Mouse (Mus musculus) frontal cortex, postnatal 25 days (tissue): Measurements from ENCODE around the gene Slc4a10.
"Not testable (repeated sequence)": the region's sequence is repeated elsewhere in the genome, so short reads cannot be mapped to it uniquely, and the experiment has no call there.

Experiments
- DNase-seq, 2 experiments: peaks; one replicate each; pipeline ENCODE4 v3.0.0; 2022; ENCODE audit warnings: low spot score in 2 of 2

Gene Slc4a10

GRCm38 (mm10) chr2:62046421-62046845 lies at the start of gene Slc4a10:
TSS of gene Slc4a10 (plus strand) at chr2:62046462.
- DNase-seq = peak; percentile 39 to 44

GRCm38 (mm10) chr2:62001251-62001650 lies 45.0 kb upstream of the Slc4a10 start:
- not testable (repeated sequence) for DNase-seq

- DNase-seq = no peak
Observed at GRCm38 (mm10) chr2:62018209-62018608, 28.1 kb upstream of the Slc4a10 start.

GRCm38 (mm10) chr2:62046861-62047503 lies 720 bp downstream of the Slc4a10 start:
- DNase-seq = no peak

- peak; percentile 45 to 61 for DNase-seq
Observed at GRCm38 (mm10) chr2:62047504-62048005, 1.3 kb downstream of the Slc4a10 start.

GRCm38 (mm10) chr2:62048116-62048515 lies 1.9 kb downstream of the Slc4a10 start:
- no peak for DNase-seq

- DNase-seq = no peak
Observed at GRCm38 (mm10) chr2:62076512-62076911, 30.2 kb downstream of the Slc4a10 start.

GRCm38 (mm10) chr2:62087566-62087965 lies 41.3 kb downstream of the Slc4a10 start:
- DNase-seq = no peak

- no peak for DNase-seq
Observed at GRCm38 (mm10) chr2:62088715-62089114, 42.5 kb downstream of the Slc4a10 start.

- no peak for DNase-seq
Observed at GRCm38 (mm10) chr2:62089208-62089607, 42.9 kb downstream of the Slc4a10 start.

GRCm38 (mm10) chr2:62100526-62100925 lies 54.3 kb downstream of the Slc4a10 start:
- no peak for DNase-seq

GRCm38 (mm10) chr2:62115346-62115745 lies 69.1 kb downstream of the Slc4a10 start:
- no peak for DNase-seq

GRCm38 (mm10) chr2:62129975-62130374 lies 83.7 kb downstream of the Slc4a10 start:
- no peak for DNase-seq

GRCm38 (mm10) chr2:62134911-62135310 lies 88.6 kb downstream of the Slc4a10 start:
- DNase-seq = no peak

- DNase-seq = no peak
Observed at GRCm38 (mm10) chr2:62147636-62148035, 101.4 kb downstream of the Slc4a10 start.

- no peak for DNase-seq
Observed at GRCm38 (mm10) chr2:62149421-62149820, 103.2 kb downstream of the Slc4a10 start.

- no peak for DNase-seq
Observed at GRCm38 (mm10) chr2:62150830-62151229, 104.6 kb downstream of the Slc4a10 start.

GRCm38 (mm10) chr2:62210109-62210508 lies 163.8 kb downstream of the Slc4a10 start:
- no peak for DNase-seq

GRCm38 (mm10) chr2:62211106-62211505 lies 164.8 kb downstream of the Slc4a10 start:
- no peak for DNase-seq

- no peak for DNase-seq
Observed at GRCm38 (mm10) chr2:62227563-62227962, 181.3 kb downstream of the Slc4a10 start.

GRCm38 (mm10) chr2:62231271-62231670 lies 185.0 kb downstream of the Slc4a10 start:
- no peak for DNase-seq

GRCm38 (mm10) chr2:62244167-62244566 lies 197.9 kb downstream of the Slc4a10 start:
- DNase-seq = no peak

- DNase-seq = no peak
Observed at GRCm38 (mm10) chr2:62268467-62268866, 222.2 kb downstream of the Slc4a10 start.

GRCm38 (mm10) chr2:62271840-62272239 lies 225.6 kb downstream of the Slc4a10 start:
- DNase-seq = no peak
